Mouse (Mus musculus): ENCODE measurements around the gene Btbd9.
"Not testable (repeated sequence)": the region's sequence is repeated elsewhere in the genome, so short reads cannot be mapped to it uniquely, and the experiment has no call there.

DNA sequence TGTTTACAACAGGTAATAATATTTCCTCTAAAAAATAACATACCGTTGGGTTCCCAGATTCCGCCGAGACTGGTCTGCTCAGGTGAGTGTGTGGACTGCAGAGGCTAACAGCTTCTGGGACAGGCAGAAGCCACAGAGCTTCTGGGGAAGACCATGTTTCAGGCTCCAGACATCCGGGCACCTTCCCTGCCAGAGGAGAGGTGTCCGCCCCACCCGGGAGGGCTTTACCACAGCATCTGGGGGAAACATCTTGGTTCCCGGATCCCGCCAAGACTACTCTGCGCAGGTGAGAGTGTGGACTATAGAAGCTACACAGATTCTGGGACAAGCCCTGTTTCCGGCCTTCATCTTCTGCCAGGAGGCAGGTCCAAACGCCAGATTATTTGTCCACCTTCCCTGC is 76.7 kb downstream of the Btbd9 start:
- TF ChIP-seq CTCF, EP300 (IDR thresholded peaks at IDR 0.05): not testable (repeated sequence)
